Mouse (Mus musculus): ENCODE measurements around the gene Wipi1.

Wipi1 gene

GRCm38 (mm10) chr11:109583986-109584385, 27.8 kb downstream of the Wipi1 start:
- DNase-seq (ENCODE audit: low read depth, low spot score), result no peak

- no peak for DNase-seq (ENCODE audit: low read depth, low spot score)
Measured at GRCm38 (mm10) chr11:109579999-109580398, 31.8 kb downstream of the Wipi1 start.

- no peak for DNase-seq (ENCODE audit: low read depth, low spot score)
Measured at GRCm38 (mm10) chr11:109578536-109578935, 33.2 kb downstream of the Wipi1 start.

- DNase-seq (ENCODE audit: low read depth, low spot score), result no peak
Measured at GRCm38 (mm10) chr11:109575832-109576231, 35.9 kb downstream of the Wipi1 start.

- DNase-seq (ENCODE audit: low read depth, low spot score), result no peak
Measured at GRCm38 (mm10) chr11:109574604-109575003, 37.2 kb downstream of the Wipi1 start.

GRCm38 (mm10) chr11:109572051-109572450, 39.7 kb downstream of the Wipi1 start:
- DNase-seq (ENCODE audit: low read depth, low spot score), result no peak

- no peak for DNase-seq (ENCODE audit: low read depth, low spot score)
Measured at GRCm38 (mm10) chr11:109569809-109570208, 42.0 kb downstream of the Wipi1 start.

GRCm38 (mm10) chr11:109569007-109569618, 42.7 kb downstream of the Wipi1 start:
- DNase-seq (ENCODE audit: low read depth, low spot score), result no peak

GRCm38 (mm10) chr11:109564466-109565214, 47.1 kb downstream of the Wipi1 start:
- DNase-seq (ENCODE audit: low read depth, low spot score), result no peak

- DNase-seq (ENCODE audit: low read depth, low spot score), result no peak
Measured at GRCm38 (mm10) chr11:109563708-109564107, 48.1 kb downstream of the Wipi1 start.

- DNase-seq (ENCODE audit: low read depth, low spot score), result no peak
Measured at GRCm38 (mm10) chr11:109561445-109561844, 50.3 kb downstream of the Wipi1 start.

GRCm38 (mm10) chr11:109560793-109561257, 50.9 kb downstream of the Wipi1 start:
- DNase-seq (ENCODE audit: low read depth, low spot score), result no peak

GRCm38 (mm10) chr11:109559241-109559640, 52.5 kb downstream of the Wipi1 start:
- no peak for DNase-seq (ENCODE audit: low read depth, low spot score)

- no peak for DNase-seq (ENCODE audit: low read depth, low spot score)
Measured at GRCm38 (mm10) chr11:109557419-109557818, 54.3 kb downstream of the Wipi1 start.

- DNase-seq (ENCODE audit: low read depth, low spot score), result no peak
Measured at GRCm38 (mm10) chr11:109556130-109556529, 55.6 kb downstream of the Wipi1 start.

GRCm38 (mm10) chr11:109554443-109554842, 57.3 kb downstream of the Wipi1 start:
- no peak for DNase-seq (ENCODE audit: low read depth, low spot score)

- no peak for DNase-seq (ENCODE audit: low read depth, low spot score)
Measured at GRCm38 (mm10) chr11:109553921-109554320, 57.8 kb downstream of the Wipi1 start.

- DNase-seq (ENCODE audit: low read depth, low spot score), result no peak
Measured at GRCm38 (mm10) chr11:109549599-109550290, 62.0 kb downstream of the Wipi1 start.

GRCm38 (mm10) chr11:109547652-109548051, 64.1 kb downstream of the Wipi1 start:
- DNase-seq (ENCODE audit: low read depth, low spot score), result no peak

- no peak for DNase-seq (ENCODE audit: low read depth, low spot score)
Measured at GRCm38 (mm10) chr11:109546305-109547001, 65.3 kb downstream of the Wipi1 start.

GRCm38 (mm10) chr11:109545700-109546143, 66.0 kb downstream of the Wipi1 start:
- no peak for DNase-seq (ENCODE audit: low read depth, low spot score)

GRCm38 (mm10) chr11:109545265-109545664, 66.5 kb downstream of the Wipi1 start:
- DNase-seq (ENCODE audit: low read depth, low spot score), result no peak

All from embryo, embryonic 11.5 days (tissue).